Mouse (Mus musculus) ES-E14 (cell line): ENCODE results near the gene Fam184a. TPM values are rescaled to one million over a fixed set of nuclear protein-coding genes. Genes with fewer than 3 reads are reported as not detected.

ENCODE experiments used
- DNase-seq: peaks from one replicate; pipeline ENCODE4 v3.0.0-alpha.2; 2013; ENCODE audit warnings: low read depth, low spot score
- H3K27ac ChIP-seq: 2 replicates; pipeline ENCODE4 v1.5.1; 2012; ENCODE audit warnings: low read depth, mild to moderate bottlenecking, low read length, moderate library complexity, mixed read lengths; ENCODE audit not compliant: poor library complexity, insufficient read depth, severe bottlenecking
- H3K36me3 ChIP-seq: 2 replicates; pipeline ENCODE4 v1.6.1; 2012; ENCODE audit warnings: mild to moderate bottlenecking, low read length, moderate library complexity, mixed read lengths; ENCODE audit not compliant: control insufficient read depth, poor library complexity, insufficient read depth, severe bottlenecking
- H3K4me1 ChIP-seq, 2 experiments: fragments of 150-350 bp in 1 of 2; sonication (generic) in 1 of 2; 2 replicates each; pipeline ENCODE4 v1.6.1; 2012; ENCODE audit warnings: low read length in 2 of 2, mild to moderate bottlenecking in 1 of 2, mixed read lengths in 1 of 2; ENCODE audit not compliant: control insufficient read depth in 2 of 2, insufficient read depth in 2 of 2, poor library complexity in 1 of 2
- H3K4me3 ChIP-seq, 2 experiments: fragments of 150-350 bp in 1 of 2; sonication (generic) in 1 of 2; 2 replicates each; pipeline ENCODE4 v1.5.1; 2012; ENCODE audit warnings: low read length in 2 of 2, low read depth in 1 of 2, mild to moderate bottlenecking in 1 of 2, mixed read lengths in 1 of 2; ENCODE audit not compliant: insufficient read depth in 1 of 2, poor library complexity in 1 of 2, severe bottlenecking in 1 of 2
- H3K9ac ChIP-seq: 2 replicates; pipeline ENCODE4 v1.6.1; 2012; ENCODE audit warnings: low read depth, mild to moderate bottlenecking, low read length, mixed read lengths; ENCODE audit not compliant: poor library complexity, insufficient read depth, severe bottlenecking
- H3K9me3 ChIP-seq: fragments of 150-350 bp; sonication (generic); 2 replicates; pipeline ENCODE4 v1.6.1; 2012; ENCODE audit warnings: low read depth, mild to moderate bottlenecking, low read length; ENCODE audit not compliant: control insufficient read depth, insufficient read depth
- CHD2 ChIP-seq: IDR thresholded peaks from 2 replicates; pipeline ENCODE4 v1.6.1; 2014; ENCODE audit warnings: mild to moderate bottlenecking, low read depth, low read length, inconsistent platforms
- HCFC1 ChIP-seq: IDR thresholded peaks from 2 replicates; pipeline ENCODE4 v1.6.1; 2012; ENCODE audit warnings: low read length, inconsistent platforms, borderline replicate concordance; ENCODE audit not compliant: insufficient read depth
- MAFK ChIP-seq: IDR thresholded peaks from 2 replicates; pipeline ENCODE4 v1.6.1; 2014; ENCODE audit warnings: mild to moderate bottlenecking, low read depth, low read length, inconsistent platforms; ENCODE audit not compliant: insufficient read depth
- ZC3H11A ChIP-seq: IDR thresholded peaks from 2 replicates; pipeline ENCODE4 v1.6.1; 2012; ENCODE audit warnings: low read depth, mild to moderate bottlenecking, inconsistent platforms, low read length, borderline replicate concordance
- ZNF384 ChIP-seq: IDR thresholded peaks from 2 replicates; pipeline ENCODE4 v1.6.1; 2012; ENCODE audit warnings: low read depth, low read length, inconsistent platforms
- in situ Hi-C, 2 experiments: fragments of 600-800 bp; cut with MboI; formaldehyde crosslinking; loops; one replicate each; pipeline ENCODE4 v1.15.1; 2025; ENCODE audit warnings: low sequenced_read_pairs in 2 of 2, inconsistent platforms in 1 of 2; ENCODE audit not compliant: unreplicated experiment in 2 of 2
- total RNA-seq: library from RNA; depleted of rRNA; stranded (reverse); fragments of 300-350 nt; gene quantifications from 2 replicates; pipeline ENCODE4 v1.2.3, GENCODE M21; 2012; rRNA removed

Gene Fam184a
- 2.4 and 3.0 TPM in 2 replicates for total RNA-seq

- Histone ChIP-seq H3K27ac (no peak within 1 kb of the TSS), H3K4me3 (peak within 1 kb of the TSS; percentile 79 to 87), H3K9ac (peak within 1 kb of the TSS; percentile 71; the same call in 1 of the 2 replicates), H3K9me3 (no peaks in the 10 kb centered on the region), H3K4me1 (no peaks in the 10 kb centered on the region), H3K36me3 (no peaks in the 10 kb centered on the region)
- in situ Hi-C loops = no loop called here
- DNase-seq = peak; percentile 34
- no peak for TF ChIP-seq HCFC1
- no peak for TF ChIP-seq CHD2
- TF ChIP-seq MAFK = no peak
- no peak for TF ChIP-seq ZC3H11A
- no peak for TF ChIP-seq ZNF384
Measured at GRCm38 (mm10) chr10:53750955-53751652, at the start of gene Fam184a. Fam184a (minus strand) TSS chr10:53751123.

- TF ChIP-seq MAFK (no peak), ZC3H11A (no peak), CHD2 (no peak), HCFC1 (no peak), ZNF384 (no peak)
- no peaks in the 10 kb centered on the region for H3K36me3 ChIP-seq
- H3K4me3 ChIP-seq = no peak overlapping the region
- H3K27ac ChIP-seq = no peak overlapping the region
- H3K4me1 ChIP-seq = no peaks in the 10 kb centered on the region
- H3K9ac ChIP-seq = no peak overlapping the region
- no peak for DNase-seq
- in situ Hi-C loops = loop anchor here in 1 of 2 experiments (25.0 kb wide), 1 partner anchor 434 kb away; no protein-coding TSS in a partner anchor
- H3K9me3 ChIP-seq = no peaks in the 10 kb centered on the region
Measured at GRCm38 (mm10) chr10:53796258-53796581, 45.3 kb upstream of the Fam184a start.

- no peaks in the 10 kb centered on the region for H3K36me3 ChIP-seq
- H3K4me1 ChIP-seq = no peaks in the 10 kb centered on the region
- no peaks in the 10 kb centered on the region for H3K9me3 ChIP-seq
- H3K27ac ChIP-seq = no peak overlapping the region
- no peak overlapping the region for H3K9ac ChIP-seq
- in situ Hi-C loops = loop anchor here in 1 of 2 experiments (25.0 kb wide), 1 partner anchor 433 kb away; no protein-coding TSS in a partner anchor
- DNase-seq = no peak
- TF ChIP-seq ZC3H11A = no peak
- TF ChIP-seq ZNF384 = no peak
- no peak for TF ChIP-seq CHD2
- TF ChIP-seq HCFC1 = no peak
- TF ChIP-seq MAFK = no peak
- no peak overlapping the region for H3K4me3 ChIP-seq
Measured at GRCm38 (mm10) chr10:53795567-53796257, 44.8 kb upstream of the Fam184a start.

- Histone ChIP-seq H3K9me3 (no peaks in the 10 kb centered on the region), H3K27ac (no peak overlapping the region), H3K4me3 (no peak overlapping the region), H3K9ac (no peak overlapping the region), H3K4me1 (no peaks in the 10 kb centered on the region), H3K36me3 (no peaks in the 10 kb centered on the region)
- DNase-seq = no peak
- in situ Hi-C loops = loop anchor here in 1 of 2 experiments (25.0 kb wide), 1 partner anchor 429 kb away; no protein-coding TSS in a partner anchor
- no peak for TF ChIP-seq ZC3H11A
- no peak for TF ChIP-seq ZNF384
- TF ChIP-seq HCFC1 = no peak
- TF ChIP-seq CHD2 = no peak
- no peak for TF ChIP-seq MAFK
Measured at GRCm38 (mm10) chr10:53791281-53791680, 40.4 kb upstream of the Fam184a start.
